Mouse (Mus musculus) ES-E14 (cell line): ENCODE results near the gene Chst3.

Experiments used
- HCFC1 ChIP-seq: IDR thresholded peaks from 2 replicates; pipeline ENCODE4 v1.6.1; 2012; ENCODE audit warnings: low read length, inconsistent platforms, borderline replicate concordance; ENCODE audit not compliant: insufficient read depth
- ZC3H11A ChIP-seq: IDR thresholded peaks from 2 replicates; pipeline ENCODE4 v1.6.1; 2012; ENCODE audit warnings: low read depth, mild to moderate bottlenecking, inconsistent platforms, low read length, borderline replicate concordance

GRCm38 (mm10) chr10:60265252-60265651 lies 46.2 kb upstream of the Chst3 start:
- no peak for TF ChIP-seq HCFC1
- TF ChIP-seq ZC3H11A: no peak
